Mouse (Mus musculus) brain, embryonic 18.5 days (tissue): Measurements from ENCODE around the gene Dnajb6.
"Not testable (repeated sequence)": the region's sequence is repeated elsewhere in the genome, so short reads cannot be mapped to it uniquely, and the experiment has no call there.

Experiments
- DNase-seq: peaks from one replicate; pipeline ENCODE4 v3.0.0-alpha.2; 2012; ENCODE audit warnings: low read depth, low spot score

The Dnajb6 gene

DNA sequence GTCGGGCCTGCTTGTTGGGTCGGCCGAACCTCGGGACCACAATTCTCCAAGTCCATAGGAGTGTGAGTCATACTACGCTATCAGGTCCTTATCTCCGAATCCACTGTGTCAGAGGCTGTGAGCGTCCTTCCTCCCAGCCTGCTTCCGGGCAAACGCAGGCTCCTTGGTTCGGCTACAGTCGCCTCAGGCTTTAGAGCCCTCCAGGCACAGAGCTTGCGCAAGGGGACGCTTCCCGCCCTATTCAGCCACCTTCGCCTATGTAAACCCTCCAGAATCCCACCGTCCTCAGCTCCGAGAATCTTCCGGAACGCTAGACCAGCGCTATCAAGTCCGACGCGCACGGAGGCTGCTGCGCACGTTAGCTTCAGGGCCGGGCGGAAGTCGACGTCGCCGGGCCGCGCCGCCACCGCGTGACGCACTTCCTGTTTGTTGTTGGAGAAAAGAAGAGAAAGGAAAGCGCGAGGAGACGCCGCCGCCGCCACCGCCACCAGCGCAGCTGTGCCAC, at the start of gene Dnajb6, which contains the start of gene Gm5129:
TSS of gene Dnajb6 (plus strand) at position 132 of the 505 bp plus-strand sequence.
TSS of gene Gm5129 (minus strand) at position 380 of the 505 bp plus-strand sequence.
- peak; percentile 90 for DNase-seq

DNA sequence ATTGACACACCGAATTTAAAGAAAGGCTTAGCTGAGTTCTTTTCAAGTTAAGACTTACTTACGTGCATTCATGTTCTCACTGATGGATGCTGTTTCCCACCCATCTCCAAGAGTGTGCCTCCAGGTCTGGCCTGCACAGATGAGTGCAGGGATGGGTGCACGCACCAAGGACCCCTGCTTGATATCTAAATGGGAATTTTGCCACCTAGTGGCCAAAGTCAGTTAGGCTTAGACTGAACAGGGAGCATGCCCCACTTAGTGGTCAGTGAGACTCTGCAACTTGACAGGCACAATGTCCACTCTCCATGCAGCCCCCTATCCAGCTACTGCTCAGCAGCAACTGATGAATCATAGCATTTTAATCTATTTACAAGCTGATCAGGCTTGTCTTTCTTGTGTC, 47.8 kb upstream of the Dnajb6 start:
- DNase-seq, result no peak

DNA sequence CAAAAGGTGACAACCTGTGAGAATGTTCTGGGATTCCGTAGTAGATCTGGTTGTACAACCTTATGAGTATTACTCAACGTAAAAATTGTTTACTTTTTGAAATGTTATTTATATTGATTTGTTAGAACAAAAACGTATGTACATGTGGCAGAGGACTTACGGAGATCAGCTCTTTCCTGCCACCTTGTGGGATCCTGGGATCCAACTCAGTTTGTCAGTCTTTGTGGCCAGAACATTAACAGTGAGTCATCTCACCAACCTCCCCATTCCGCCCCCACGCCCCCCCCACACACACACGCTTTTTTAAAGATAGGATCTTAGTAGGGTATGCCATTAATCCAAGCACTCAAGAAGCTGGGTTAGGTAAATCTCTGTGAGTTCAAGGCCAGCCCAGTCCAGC, 47.1 kb upstream of the Dnajb6 start:
- DNase-seq, result no peak

DNA sequence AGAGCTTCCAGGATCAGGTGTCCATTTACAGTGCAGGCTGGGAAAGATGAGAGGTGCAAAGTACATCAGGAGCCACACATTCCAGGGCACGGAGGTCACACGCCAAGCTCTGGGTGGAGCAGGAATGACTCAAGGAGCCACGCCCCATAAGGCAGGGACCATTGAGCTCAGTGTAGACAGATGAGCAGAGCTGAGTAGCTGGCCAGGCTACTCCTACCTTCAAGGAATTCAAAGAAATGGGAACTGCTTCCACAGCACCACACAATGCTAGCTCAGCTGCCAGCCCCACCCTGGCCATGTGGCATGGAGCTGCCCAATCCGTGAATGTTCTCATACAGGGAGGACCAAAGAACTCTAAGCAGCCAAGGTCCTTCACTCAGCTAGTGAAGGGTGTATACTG, 37.0 kb upstream of the Dnajb6 start:
- DNase-seq, result no peak

DNA sequence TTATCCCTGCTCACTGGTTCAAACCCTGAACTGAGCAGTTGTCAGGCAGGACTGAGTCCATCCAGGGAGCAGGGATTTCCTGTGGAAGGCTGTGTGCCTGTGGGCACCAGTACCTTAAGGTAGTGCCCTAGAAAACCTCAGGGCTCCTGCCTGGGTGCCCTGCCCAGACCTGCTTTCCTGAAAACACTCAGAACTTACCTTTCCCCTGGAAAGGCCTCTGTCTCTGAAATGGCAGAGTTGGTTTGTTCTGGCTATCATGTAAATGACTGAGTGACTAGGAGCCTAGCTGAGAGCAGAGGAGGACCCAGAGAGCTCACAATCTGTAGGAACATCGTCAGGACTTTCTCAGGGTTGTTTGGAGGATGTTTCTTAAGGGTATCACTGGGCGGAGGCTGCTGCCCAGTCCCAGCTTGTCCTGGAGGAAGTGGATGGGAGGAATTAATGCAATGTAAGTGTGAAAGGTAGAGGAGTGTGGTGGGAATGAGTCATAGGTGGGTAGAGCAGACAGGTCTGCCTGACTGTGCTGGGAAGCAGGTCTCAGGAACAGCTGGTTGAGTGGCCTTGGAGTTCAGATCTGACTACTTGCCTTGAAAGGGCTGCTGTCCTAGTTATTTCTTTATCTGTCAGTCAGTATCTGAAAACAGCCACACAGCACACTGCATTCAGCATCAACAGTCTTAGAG, 35.8 kb upstream of the Dnajb6 start:
- DNase-seq, result no peak

DNA sequence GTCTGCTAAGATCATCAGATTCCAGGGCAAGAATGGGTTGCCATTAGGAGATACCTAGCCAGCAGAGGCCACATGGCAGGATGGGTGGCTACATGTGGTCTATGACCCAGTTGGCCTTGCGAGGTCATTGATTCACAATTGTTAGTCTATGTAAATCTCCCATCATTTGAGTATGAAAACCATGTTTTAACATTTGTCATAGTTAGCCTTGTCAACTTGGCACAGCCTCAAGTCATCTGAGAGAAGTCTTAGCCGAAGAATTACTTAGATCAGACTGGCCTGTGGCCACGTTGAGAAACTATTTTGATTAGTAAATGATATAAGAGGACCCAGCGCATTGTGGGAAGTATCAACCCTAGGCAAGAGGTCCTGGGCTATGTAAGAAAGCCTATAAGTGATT, 28.2 kb upstream of the Dnajb6 start:
- DNase-seq, result no peak

DNA sequence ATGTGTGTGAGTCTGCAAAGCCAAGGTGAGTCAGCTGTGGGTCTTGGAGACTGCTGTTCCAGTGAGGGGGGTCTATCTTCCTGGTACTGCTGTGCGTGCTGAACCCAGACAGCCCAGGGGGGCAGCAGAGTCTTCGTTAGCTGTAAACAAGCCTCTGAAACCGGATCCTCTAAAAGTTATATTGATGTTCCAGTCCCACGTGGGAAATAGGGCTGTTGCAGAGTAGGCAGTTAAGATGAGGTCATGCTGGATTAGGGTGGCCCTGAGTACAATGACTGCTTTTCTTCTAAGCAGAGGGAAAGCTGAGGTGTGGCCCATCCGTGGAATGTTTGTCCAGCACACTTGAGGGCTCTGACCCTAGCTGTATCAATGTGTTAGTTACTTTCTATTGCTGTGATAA, 27.2 kb upstream of the Dnajb6 start:
- no peak for DNase-seq

DNA sequence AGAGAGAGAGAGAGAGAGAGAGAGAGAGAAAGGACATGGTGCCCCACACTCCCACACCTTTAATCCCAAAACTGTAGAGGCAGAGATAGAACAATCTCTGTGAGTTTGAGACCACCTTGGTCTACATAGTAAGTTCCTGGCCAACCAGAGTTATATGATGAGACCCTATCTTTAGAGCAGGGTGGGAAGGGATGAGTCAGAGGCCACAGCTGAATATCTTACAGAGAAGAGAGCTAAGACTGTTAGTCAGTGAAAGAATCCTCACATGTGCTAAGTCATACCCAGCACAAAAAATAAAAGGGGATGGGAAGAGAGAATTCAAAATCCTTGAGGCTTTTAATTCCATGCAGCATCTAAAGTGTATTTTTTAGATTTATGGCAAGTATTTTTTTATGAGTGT, 23.9 kb upstream of the Dnajb6 start:
- DNase-seq, result no peak

DNA sequence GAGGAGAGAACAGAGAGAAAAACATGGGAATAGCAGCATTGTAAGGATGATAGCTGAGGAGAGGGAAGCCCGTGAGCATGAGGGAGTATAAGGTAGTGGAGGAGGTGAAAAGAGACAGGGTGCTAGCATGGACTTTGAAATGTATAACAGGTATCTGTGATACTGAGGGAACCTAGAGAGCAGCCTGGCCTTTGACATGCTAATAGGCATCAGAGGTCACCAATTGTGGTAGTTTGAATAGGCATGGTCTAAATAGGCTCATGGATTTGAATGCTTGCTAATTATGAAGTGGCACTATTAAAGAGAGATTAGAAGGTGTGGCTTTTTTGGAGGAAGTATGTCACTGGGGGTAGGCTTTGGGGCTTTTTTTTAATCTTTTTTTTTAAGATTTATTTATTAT, 22.6 kb upstream of the Dnajb6 start:
- DNase-seq, result no peak

DNA sequence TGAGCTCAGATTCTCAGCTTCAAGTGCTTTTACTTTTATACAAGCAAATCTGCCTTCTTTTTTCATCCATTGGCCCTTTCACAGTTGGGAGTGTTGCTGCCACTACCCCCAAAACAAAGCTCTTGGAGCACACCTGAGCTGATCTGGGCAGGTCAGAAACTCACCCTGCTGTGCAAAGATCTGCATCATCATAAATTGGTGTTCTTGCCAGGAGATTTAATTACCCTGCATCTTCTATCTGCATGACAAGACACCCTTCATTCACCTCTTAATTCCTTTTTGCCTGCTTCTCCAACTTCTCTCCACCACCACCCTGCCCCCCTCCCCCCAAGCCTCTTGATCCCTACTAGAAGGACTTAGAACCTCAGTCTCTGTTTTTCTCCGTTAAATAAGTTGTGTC, 14.3 kb upstream of the Dnajb6 start:
- no peak for DNase-seq

DNA sequence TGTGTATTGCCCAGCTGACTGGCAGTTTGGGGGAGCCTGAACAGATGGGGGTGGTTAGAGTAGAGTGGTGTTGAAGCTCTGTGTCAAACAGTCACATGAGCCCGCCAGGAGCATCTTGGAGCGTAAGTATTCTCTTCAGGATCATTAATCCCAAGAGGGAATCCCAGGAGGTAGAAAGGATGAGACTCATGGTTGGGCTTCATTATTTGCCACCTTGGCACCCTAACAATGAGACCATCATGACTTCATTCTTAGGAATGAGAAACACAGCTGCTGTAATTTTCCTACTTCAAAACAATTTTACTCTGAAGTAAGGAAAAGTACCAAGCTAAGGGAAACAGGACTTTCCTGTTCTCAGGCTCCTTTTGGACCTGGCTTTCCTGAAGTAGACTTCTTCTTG, 10.1 kb upstream of the Dnajb6 start:
- no peak for DNase-seq

DNA sequence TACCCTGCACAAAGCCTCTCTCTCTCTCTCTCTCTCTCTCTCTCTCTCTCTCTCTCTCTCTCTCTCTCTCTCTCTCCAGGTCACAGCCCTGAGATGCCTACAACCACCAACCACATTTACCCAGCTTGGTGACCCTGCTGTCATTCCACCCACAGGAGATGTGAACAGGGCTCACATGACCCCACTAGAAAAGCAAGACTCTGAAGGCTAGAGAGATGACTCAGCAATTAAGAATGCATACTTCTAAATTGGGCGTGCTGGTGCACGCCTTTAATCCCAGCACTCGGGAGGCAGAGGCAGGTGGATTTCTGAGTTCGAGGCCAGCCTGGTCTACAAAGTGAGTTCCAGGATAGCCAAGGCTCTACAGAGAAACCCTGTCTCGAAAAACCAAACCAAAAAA, 9.4 kb upstream of the Dnajb6 start:
- DNase-seq, result not testable (repeated sequence)

DNA sequence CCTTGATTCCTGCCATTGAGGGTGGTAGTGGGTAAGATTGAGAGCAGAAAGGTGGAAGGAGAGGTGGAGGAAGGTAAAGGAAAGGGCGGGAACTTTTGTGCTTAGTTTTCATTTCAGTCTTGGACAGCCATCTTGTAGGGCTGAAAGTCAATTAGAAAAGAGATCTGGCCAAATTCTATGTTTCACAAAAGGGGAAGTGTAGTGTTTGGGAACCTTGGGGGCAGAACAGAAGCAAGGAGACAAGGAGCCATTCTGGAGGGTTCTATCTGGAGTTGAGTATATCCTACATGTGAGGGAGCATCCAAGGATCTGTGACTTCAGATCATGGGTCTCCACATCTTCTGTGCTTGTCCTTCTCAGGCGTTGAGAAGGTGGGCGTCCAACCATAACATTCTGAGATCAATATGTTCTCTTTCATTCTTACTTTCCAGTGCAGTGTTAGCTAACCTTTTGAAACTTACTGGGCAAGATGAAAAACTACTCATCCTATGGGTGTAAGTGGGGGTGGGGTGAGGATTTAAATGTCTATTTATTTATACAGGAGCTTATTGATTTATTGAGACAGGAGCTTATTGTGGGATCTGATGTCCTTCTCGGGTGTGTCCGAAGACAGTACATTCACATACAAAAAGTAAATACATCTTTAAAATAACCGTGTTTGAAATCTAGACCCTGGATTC, 517 bp upstream of the Dnajb6 start:
- no peak for DNase-seq

DNA sequence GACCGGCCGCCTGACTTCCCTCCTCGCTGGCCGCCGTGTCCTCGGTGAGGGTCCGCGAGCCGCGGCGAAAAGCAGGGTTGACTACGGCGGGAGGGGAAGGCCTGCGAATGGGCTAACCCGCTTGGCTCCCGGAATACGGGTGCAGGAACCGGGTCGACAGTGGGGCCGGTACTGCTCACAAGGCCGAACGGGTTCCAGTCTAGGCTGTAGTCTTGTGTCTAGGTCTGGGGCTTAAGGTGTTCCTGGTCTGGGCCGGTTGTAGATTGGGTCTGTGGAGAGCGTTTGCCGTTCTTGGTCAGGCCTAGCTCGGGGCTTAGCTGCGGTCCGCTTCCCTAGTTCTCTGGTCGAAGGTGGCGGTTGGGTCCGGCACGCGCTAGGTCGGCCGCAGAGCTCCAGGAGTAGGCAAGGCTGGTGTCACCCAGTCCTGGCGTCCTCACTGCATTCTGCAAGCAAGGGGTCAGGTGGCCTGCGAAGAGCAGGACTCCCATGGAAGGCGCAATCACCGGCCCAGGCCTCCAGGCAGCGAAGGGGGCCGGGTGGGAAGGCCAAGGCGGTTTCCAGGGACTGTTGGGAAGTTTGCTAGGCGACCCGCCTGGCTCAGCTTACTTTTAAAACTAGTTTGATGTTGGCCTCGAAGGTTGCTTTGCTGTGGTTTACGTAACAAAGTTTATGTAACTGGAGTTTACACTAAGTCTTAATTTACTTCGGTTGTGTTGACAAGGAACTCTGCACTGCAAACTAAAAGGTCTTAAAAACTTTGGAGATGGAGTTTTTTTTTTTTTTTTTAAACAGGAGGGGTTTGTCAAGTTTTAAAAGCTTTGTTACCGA, 799 bp downstream of the Dnajb6 start:
- no peak for DNase-seq

DNA sequence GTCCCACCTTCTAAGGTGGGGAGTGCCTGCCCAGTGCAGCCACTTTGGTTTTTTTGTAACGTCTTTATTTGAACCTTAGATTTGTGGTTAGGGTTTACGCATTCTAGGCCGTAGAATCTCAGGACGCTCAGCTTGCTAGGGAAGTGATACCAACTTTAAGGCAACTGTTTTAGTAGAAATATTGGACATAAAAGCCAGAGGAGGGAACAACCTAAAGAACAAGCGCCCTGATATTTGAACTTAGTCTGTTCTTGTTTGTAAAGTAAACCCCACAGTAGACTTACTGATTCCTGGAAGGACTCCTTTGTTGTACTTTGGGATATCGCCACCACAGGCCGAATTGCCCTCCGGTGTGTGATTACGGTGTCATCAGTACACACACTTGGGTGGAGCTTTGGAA, 1.5 kb downstream of the Dnajb6 start:
- no peak for DNase-seq

DNA sequence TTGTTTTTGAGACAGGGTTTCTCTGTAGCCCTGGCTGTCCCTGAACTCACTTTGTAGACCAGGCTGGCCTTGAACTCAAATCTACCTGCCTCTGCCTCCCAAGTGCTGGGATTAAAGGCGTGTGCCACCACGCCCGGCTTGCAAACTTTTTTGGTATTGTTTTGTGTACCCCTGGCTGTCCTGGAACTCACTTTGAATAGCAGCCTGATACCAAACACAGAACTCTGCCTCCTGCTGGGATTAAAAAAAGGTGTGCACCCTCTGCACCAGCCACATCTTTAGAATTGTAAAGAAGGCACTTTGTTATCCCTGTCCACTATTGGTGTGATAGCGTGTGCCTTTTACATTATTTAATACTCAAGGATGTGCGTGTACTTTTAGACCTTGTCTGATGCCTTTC, 2.0 kb downstream of the Dnajb6 start:
- no peak for DNase-seq

DNA sequence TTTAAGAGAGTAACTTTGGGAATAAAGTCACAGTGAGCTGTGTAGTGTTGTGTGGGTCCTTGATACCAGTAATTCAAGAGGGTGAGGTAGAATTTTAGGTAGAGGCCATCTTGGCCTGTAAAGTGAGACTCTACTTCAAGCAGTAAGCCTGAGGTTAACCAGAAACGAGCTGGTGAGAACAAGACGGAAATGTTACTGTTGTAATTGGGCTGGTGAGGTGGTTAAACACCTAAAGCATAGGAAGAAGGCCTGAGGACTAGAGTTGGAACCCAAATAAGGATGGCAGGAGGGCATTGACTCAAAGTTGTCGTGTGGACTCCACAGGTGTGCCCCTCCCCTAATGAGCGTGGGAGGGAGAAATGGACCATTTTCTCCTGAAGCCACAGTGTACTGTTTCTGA, 2.6 kb downstream of the Dnajb6 start:
- DNase-seq, result no peak

DNA sequence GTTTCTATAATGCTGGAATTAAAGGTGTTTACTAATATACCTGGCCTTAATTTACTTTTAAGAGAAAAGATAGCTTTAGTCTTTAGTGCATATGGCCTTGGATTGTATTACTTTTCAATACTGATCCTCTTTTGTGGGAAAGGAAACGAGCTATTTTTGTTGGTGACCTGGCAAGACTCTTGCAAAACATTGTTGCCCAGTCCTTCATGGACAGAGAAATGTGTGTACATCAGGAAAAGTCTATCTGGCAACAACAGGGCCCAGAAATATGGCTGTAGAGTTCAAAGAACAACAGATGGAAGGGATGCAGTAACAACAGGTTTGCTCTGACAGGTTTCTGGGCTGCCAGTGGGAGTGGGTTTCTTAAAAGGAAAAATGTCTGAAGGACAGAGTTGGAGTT, 5.2 kb downstream of the Dnajb6 start:
- no peak for DNase-seq

DNA sequence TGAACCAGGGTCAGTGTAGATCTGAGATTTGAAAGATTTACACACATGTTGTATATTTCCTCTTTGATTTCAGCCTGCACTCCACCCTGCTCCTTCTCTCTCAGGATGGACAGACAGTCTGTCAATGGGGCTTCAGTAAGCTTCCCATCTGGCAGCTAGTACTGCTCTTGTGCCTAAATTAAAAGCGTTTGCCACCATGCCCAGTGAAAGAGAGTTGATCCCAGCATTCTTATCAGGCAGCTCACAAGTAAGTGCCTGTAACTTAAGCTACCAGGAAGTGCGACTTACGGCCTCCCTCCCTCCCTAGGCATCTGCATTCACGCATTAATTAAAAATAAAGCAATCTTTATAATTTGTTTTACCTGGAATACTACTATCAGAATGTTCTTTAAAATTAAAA, 5.6 kb downstream of the Dnajb6 start:
- no peak for DNase-seq

DNA sequence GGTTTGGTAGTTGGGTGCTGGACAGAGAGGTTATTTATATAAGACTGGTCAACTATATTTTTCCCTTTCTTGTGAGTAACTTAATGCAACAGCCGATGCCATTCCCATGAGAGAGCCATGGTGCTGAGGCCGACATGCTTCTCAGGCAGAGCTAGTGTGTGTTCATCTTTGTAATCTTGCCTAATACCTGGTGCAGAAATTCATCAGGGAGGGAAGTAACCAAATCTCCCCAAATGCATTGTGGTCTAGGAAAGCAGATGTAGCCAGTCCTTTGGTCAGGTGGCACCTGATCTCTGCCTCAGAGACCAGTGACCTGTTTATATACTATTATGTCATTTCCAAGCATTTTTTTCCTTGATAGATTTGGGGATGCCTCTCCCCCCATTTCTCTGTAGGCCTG, 12.2 kb downstream of the Dnajb6 start:
- no peak for DNase-seq

DNA sequence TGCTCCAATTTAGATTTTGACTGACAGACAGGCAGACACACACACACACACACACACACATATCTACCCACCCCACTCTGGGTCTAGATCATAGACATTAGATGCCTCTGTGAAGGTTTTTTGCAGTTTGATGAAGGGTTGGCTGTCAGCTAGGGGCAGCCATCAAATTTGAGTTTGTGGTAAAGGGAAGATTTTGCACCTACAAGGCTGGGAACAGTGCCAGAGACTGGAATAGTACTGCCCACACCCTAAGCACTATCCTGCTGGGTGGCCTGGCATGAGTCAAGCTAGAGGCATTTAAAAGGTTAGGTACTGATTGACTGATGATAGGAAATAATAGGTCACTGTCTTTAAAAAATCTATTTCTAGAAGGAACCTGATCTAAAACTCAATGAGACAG, 15.8 kb downstream of the Dnajb6 start:
- DNase-seq, result no peak

DNA sequence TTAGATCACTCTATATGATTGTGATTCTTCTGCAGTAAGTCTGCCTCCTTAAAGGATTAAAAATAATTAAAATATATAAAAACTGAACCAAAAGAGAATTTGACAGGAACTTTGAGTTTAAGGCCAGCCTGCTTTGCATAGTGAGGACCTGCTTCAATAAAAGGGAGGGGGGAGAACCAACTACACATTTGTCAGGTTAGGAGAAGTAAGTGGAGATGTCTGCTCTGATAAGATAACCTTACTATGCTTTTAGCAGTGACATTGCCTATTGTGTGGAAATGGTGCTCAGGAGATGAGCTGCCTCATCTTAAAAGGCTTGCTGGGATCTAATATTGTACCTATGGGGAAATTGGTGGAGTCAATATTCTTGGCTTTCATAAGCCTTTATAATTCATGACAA, 17.4 kb downstream of the Dnajb6 start:
- no peak for DNase-seq

DNA sequence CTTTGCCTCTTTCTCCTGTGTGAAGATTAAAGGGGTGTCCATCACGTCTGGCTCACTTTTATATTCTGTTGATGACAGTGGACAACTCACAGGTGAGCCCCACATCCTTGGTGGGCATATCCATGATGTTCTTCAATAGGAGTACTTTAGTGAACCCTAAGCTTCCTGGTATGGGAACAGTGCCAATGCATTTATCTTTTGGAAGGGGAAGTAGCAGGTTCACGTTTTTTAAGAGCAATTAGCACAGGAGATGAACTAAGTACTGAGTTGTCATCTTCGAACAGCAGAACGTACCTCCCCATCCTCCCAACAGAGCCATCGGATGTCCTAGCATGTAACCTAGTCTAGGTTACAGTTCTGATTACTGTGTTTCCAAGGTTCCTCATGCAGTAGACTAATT, 23.8 kb downstream of the Dnajb6 start:
- DNase-seq, result no peak
